Mouse (Mus musculus) lung, postnatal 0 days (tissue): ENCODE results near the gene Zfp954.

Source experiments
- CTCF ChIP-seq: IDR thresholded peaks from 2 replicates; pipeline ENCODE4 v1.5.1; 2016; ENCODE audit warnings: antibody characterized with exemption, mild to moderate bottlenecking
- EP300 ChIP-seq: IDR thresholded peaks from 2 replicates; pipeline ENCODE4 v1.6.1; 2016; ENCODE audit warnings: antibody characterized with exemption, mild to moderate bottlenecking, control low read depth

DNA sequence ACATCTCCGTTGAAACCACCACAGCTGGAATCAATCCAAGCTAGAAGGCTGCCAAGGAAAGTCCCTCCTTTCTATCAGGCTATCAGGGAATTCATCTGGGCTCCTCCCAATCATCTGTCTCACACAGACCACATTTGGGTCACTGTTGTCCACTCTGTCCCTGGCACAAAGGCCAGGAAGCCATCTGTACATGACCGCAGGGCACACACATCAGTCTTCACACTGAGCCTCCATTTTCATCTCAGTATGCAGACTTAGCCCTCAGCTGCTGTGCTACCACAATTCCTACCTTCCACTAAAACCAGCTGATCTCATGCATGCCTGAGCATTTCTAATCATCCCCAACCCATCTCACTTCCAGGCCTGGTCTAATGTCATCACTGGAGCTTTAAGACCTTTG lies 2.8 kb downstream of the Zfp954 start:
- TF ChIP-seq EP300 (no peak), CTCF (no peak)
